Mouse (Mus musculus): Measurements from ENCODE around the gene Ppp1r13l.

DNA sequence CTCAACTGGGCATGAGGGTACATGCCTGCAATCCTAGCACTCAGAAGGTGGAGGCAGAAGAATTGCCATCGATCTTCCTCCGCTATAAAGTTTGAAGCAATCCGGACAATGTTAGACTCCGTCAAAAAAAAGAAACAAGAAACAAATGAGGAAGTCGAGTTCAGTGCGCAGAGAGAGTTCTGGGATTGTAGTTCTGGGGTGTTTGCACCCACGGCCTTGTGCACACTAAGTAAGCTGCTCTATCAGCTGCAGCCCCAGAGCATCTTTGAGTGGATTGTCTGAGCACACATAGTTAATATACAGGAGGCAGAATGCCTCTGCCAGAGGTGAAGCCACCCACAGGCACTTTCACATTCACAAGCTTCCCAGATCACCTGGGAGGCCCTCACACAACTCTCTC lies 40.9 kb upstream of the Ppp1r13l start:
- TF ChIP-seq POLR2A (IDR thresholded peaks at IDR 0.05; ENCODE audit: extremely low read depth, insufficient read depth, low read length) (no peak), CTCF (IDR thresholded peaks at IDR 0.05; ENCODE audit: extremely low read depth, insufficient read depth, low read length) (no peak)

Data from cortical plate, adult 2 months (tissue).